Mouse (Mus musculus) stomach, embryonic 16.5 days (tissue): ENCODE results near the gene F830045P16Rik. TPM values are rescaled to one million over a fixed set of nuclear protein-coding genes. Genes with fewer than 3 reads are reported as not detected.

ENCODE experiments used
- ATAC-seq: fragments of 200-750 bp; cut with Nextera tagmentation; 2 replicates; pipeline ENCODE4 v1.8.0; 2017; ENCODE audit warnings: moderate number of reproducible peaks, moderate TSS enrichment; ENCODE audit not compliant: insufficient read depth, low FRiP score
- H3K27ac ChIP-seq: fragments of 300-500 bp; sonication (generic); 2 replicates; pipeline ENCODE4 v1.5.1; 2014; ENCODE audit warnings: low read length
- H3K27me3 ChIP-seq: fragments of 300-500 bp; sonication (generic); 2 replicates; pipeline ENCODE4 v1.6.1; 2014; ENCODE audit warnings: low read length, control low read depth, mixed read lengths; ENCODE audit not compliant: control insufficient read depth, insufficient read depth
- H3K36me3 ChIP-seq: fragments of 300-500 bp; sonication (generic); 2 replicates; pipeline ENCODE4 v1.6.1; 2014; ENCODE audit warnings: low read length; ENCODE audit not compliant: control insufficient read depth, insufficient read depth
- H3K4me1 ChIP-seq: fragments of 300-500 bp; sonication (generic); 2 replicates; pipeline ENCODE4 v1.6.1; 2014; ENCODE audit warnings: low read length, control low read depth, mixed read lengths; ENCODE audit not compliant: control insufficient read depth, insufficient read depth
- H3K4me2 ChIP-seq: fragments of 300-500 bp; sonication (generic); 2 replicates; pipeline ENCODE4 v1.6.1; 2014; ENCODE audit warnings: low read depth, low read length, mixed read lengths
- H3K4me3 ChIP-seq: fragments of 300-500 bp; sonication (generic); replicated peaks from 2 replicates; pipeline ENCODE4 v1.5.1; 2014; ENCODE audit warnings: mild to moderate bottlenecking, low read length
- H3K9ac ChIP-seq: fragments of 300-500 bp; sonication (generic); 2 replicates; pipeline ENCODE4 v1.6.1; 2014; ENCODE audit warnings: low read length
- H3K9me3 ChIP-seq: fragments of 300-500 bp; sonication (generic); replicated peaks from 2 replicates; pipeline ENCODE4 v1.6.1; 2016; ENCODE audit warnings: low read length, control low read depth; ENCODE audit not compliant: control insufficient read depth
- WGBS: fragments of 180-500 bp; shearing (Covaris S2); extraction: QIAGEN DNeasy Blood & Tissue Kit; methylation state at CpG from one replicate; pipeline ENCODE4 v1.1.7; 2014; 5-methylcytosine and 5-hydroxymethylcytosine counted together
- polyA plus RNA-seq: library from polyadenylated mRNA; unstranded; fragments of >200 nt; fragmentation: Nextera tagmentation; extraction: Ambion mirVana; gene quantifications from 2 replicates; pipeline ENCODE4 v1.2.1, GENCODE M21; 2015

F830045P16Rik gene
- polyA plus RNA-seq, 1 experiment from 2014 or later = not detected

- no peaks in the 10 kb centered on the region for H3K36me3 ChIP-seq
- no peaks in the 10 kb centered on the region for H3K27me3 ChIP-seq
- H3K4me1 ChIP-seq = no peaks in the 10 kb centered on the region
- no peak overlapping the region for H3K27ac ChIP-seq
- H3K4me2 ChIP-seq = no peak overlapping the region
- WGBS = 37% methylated on average over 9 of the region's 9 CpGs
- no peaks in the 10 kb centered on the region for H3K9me3 ChIP-seq
- peak overlapping the region; percentile 16; the same call in 1 of the 2 replicates for H3K9ac ChIP-seq
- H3K4me3 ChIP-seq = no peak overlapping the region
- ATAC-seq = no peak
Measured at GRCm38 (mm10) chr2:129549537-129550135, 13.2 kb upstream of the F830045P16Rik start.

GRCm38 (mm10) chr2:129546772-129547171 is 10.4 kb upstream of the F830045P16Rik start:
- Histone ChIP-seq H3K36me3 (no peaks in the 10 kb centered on the region), H3K9me3 (no peaks in the 10 kb centered on the region), H3K4me1 (no peaks in the 10 kb centered on the region), H3K4me3 (no peak overlapping the region), H3K27me3 (no peaks in the 10 kb centered on the region), H3K27ac (no peak overlapping the region), H3K4me2 (no peak overlapping the region), H3K9ac (no peak overlapping the region)
- 50% methylated on average over 3 of the region's 3 CpGs for WGBS
- no peak for ATAC-seq

- H3K9ac ChIP-seq = no peak overlapping the region
- H3K4me1 ChIP-seq = no peaks in the 10 kb centered on the region
- ATAC-seq = no peak
- H3K27ac ChIP-seq = no peak overlapping the region
- no peaks in the 10 kb centered on the region for H3K27me3 ChIP-seq
- no peak overlapping the region for H3K4me3 ChIP-seq
- H3K4me2 ChIP-seq = no peak overlapping the region
- H3K9me3 ChIP-seq = no peaks in the 10 kb centered on the region
- 66% methylated on average over 7 of the region's 7 CpGs for WGBS
- H3K36me3 ChIP-seq = no peaks in the 10 kb centered on the region
Measured at GRCm38 (mm10) chr2:129545596-129545995, 9.2 kb upstream of the F830045P16Rik start.

GRCm38 (mm10) chr2:129544919-129545318 is 8.5 kb upstream of the F830045P16Rik start:
- Histone ChIP-seq H3K9ac (no peak overlapping the region), H3K4me3 (no peak overlapping the region), H3K36me3 (no peaks in the 10 kb centered on the region), H3K4me1 (no peaks in the 10 kb centered on the region), H3K27ac (no peak overlapping the region), H3K4me2 (no peak overlapping the region), H3K27me3 (no peaks in the 10 kb centered on the region), H3K9me3 (no peaks in the 10 kb centered on the region)
- 70% methylated on average over 3 of the region's 3 CpGs for WGBS
- ATAC-seq = no peak

- WGBS = 45% methylated on average over 4 of the region's 4 CpGs
- no peak for ATAC-seq
Measured at GRCm38 (mm10) chr2:129544448-129544847, 8.0 kb upstream of the F830045P16Rik start.

GRCm38 (mm10) chr2:129540036-129540435 is 3.6 kb upstream of the F830045P16Rik start:
- Histone ChIP-seq H3K27ac (no peak overlapping the region), H3K36me3 (no peaks in the 10 kb centered on the region), H3K9ac (no peak overlapping the region), H3K4me1 (no peaks in the 10 kb centered on the region), H3K4me2 (no peak overlapping the region), H3K4me3 (no peak overlapping the region), H3K27me3 (no peaks in the 10 kb centered on the region), H3K9me3 (no peaks in the 10 kb centered on the region)
- no peak for ATAC-seq
- 70% methylated on average over 3 of the region's 3 CpGs for WGBS

More at GRCm38 (mm10) chr2:129544448-129544847, 8.0 kb upstream of the F830045P16Rik start:
- Histone ChIP-seq H3K9me3 (no peaks in the 10 kb centered on the region), H3K4me3 (no peak overlapping the region), H3K27me3 (no peaks in the 10 kb centered on the region), H3K4me1 (no peaks in the 10 kb centered on the region), H3K36me3 (no peaks in the 10 kb centered on the region), H3K27ac (no peak overlapping the region), H3K4me2 (no peak overlapping the region), H3K9ac (no peak overlapping the region)

GRCm38 (mm10) chr2:129539175-129539574 is 2.8 kb upstream of the F830045P16Rik start:
- no peaks in the 10 kb centered on the region for H3K9me3 ChIP-seq
- WGBS = 23% methylated on average over 4 of the region's 4 CpGs
- H3K27me3 ChIP-seq = no peaks in the 10 kb centered on the region
- ATAC-seq = no peak
- H3K27ac ChIP-seq = no peak overlapping the region
- no peak overlapping the region for H3K9ac ChIP-seq
- no peak overlapping the region for H3K4me2 ChIP-seq
- H3K36me3 ChIP-seq = no peaks in the 10 kb centered on the region
- H3K4me1 ChIP-seq = no peaks in the 10 kb centered on the region
- H3K4me3 ChIP-seq = no peak overlapping the region

- no peak overlapping the region for H3K27ac ChIP-seq
- no peak overlapping the region for H3K4me2 ChIP-seq
- H3K4me3 ChIP-seq = no peak overlapping the region
- no peaks in the 10 kb centered on the region for H3K36me3 ChIP-seq
- no peak for ATAC-seq
- H3K9ac ChIP-seq = no peak overlapping the region
- H3K4me1 ChIP-seq = no peaks in the 10 kb centered on the region
- H3K27me3 ChIP-seq = no peaks in the 10 kb centered on the region
- WGBS = 74% methylated on average over 4 of the region's 4 CpGs
- no peaks in the 10 kb centered on the region for H3K9me3 ChIP-seq
Measured at GRCm38 (mm10) chr2:129537926-129538325, 1.5 kb upstream of the F830045P16Rik start.

- H3K27ac ChIP-seq = no peak overlapping the region
- no peaks in the 10 kb centered on the region for H3K36me3 ChIP-seq
- 48% methylated on average over 7 of the region's 7 CpGs for WGBS
- ATAC-seq = no peak
- H3K4me2 ChIP-seq = no peak overlapping the region
- no peak overlapping the region for H3K4me3 ChIP-seq
- no peaks in the 10 kb centered on the region for H3K27me3 ChIP-seq
- no peak overlapping the region for H3K9ac ChIP-seq
- H3K4me1 ChIP-seq = no peaks in the 10 kb centered on the region
- H3K9me3 ChIP-seq = no peaks in the 10 kb centered on the region
Measured at GRCm38 (mm10) chr2:129537360-129537759, 958 bp upstream of the F830045P16Rik start.
